Mouse (Mus musculus) adrenal gland, postnatal 25 days (tissue): ENCODE data around the gene Optc. TPM values are rescaled to one million over a fixed set of nuclear protein-coding genes. Genes with fewer than 3 reads are reported as not detected.

Experiments
- DNase-seq: peaks from one replicate; pipeline ENCODE4 v3.0.0; 2021; ENCODE audit warnings: mixed read lengths
- long read RNA-seq: library from polyadenylated mRNA; stranded (forward); transcript quantifications from one replicate; pipeline ENCODE4 v2.0.0, GENCODE M21; 2021
- total RNA-seq: library from RNA; stranded (reverse); gene quantifications from 2 replicates; pipeline ENCODE4 v1.2.3, GENCODE M21; 2021

The Optc gene
- total RNA-seq: 1.0 and 1.2 TPM in 2 replicates
- long read RNA-seq: 0 reads

DNA sequence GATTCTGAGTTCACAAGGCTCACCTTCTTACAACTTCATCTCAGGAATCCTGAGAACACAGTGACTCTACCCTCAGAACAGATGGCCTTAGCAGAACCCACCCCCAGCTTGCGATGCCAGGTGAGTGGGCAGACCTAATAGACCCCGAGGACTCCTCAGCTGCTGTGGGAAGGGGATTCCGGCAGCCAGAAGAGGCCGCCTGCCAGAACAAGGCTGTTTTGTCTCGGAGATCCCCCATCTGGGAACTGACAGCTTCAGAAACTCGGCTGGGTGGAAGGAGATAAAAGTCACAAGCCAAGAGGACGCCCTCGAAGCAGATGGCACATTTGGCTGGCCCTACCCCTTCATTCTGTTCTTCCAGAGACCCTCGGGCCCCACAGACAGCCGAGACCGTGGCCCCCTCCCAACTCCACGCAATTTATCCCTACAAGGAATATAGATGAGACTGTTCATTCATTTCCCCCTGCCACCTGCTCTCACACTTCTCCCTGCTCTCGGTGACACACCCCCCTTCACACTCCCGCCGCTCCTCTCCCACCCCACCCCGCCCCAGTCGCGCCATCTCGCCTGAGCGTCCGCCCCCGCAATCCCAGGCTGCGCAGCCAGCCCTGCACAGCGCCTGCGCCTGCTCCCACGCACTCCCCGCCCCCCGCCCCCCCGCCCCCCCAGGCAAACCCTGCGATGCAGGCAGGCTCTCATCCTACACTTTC lies at the start of gene Optc:
TSS of gene Optc (minus strand) at position 51 of the 710 bp plus-strand sequence.
- peak; percentile 63 for DNase-seq

DNA sequence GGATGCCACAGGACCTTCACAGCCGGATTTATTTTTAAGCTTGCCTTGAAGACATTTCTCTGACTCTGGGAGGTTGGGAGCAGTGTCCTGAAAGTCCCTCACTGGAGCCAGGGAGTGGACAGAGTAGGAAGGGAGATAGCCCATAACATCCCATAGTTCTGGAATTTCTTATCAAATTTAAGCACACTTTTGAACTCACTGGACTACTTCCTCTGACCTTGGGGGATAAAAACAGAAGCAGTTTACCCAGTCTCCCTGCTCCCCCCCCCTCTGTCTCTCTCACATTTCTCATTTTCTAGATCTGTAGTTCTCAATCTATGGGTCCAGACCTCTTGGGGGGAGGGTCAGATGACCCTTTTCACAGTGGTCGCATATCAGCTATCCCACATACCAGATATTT lies 46.2 kb upstream of the Optc start:
- DNase-seq: no peak

- peak; percentile 68 for DNase-seq
These were observed 45.5 kb upstream of the Optc start for GRCm38 (mm10) chr1:133953261-133953742.

DNA sequence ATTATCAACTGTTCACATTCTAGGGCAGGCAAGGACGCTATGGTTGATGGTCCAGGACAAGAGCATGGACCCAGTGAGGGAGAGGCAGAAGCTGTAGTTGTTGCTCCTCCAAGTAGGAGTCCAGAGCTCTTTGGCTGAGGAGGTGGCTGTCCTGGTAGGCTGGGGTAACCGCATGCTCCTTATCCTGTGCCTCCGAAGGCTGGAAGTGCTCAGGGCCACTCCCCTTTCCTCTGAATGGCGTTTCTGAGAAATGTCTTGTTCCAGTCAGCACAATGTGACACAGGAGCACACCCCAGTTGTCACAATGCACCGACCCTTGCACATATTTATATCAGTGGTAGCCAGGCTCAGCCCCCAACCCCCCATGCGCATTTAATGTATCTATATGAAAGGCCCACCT lies 43.8 kb upstream of the Optc start:
- no peak for DNase-seq

DNA sequence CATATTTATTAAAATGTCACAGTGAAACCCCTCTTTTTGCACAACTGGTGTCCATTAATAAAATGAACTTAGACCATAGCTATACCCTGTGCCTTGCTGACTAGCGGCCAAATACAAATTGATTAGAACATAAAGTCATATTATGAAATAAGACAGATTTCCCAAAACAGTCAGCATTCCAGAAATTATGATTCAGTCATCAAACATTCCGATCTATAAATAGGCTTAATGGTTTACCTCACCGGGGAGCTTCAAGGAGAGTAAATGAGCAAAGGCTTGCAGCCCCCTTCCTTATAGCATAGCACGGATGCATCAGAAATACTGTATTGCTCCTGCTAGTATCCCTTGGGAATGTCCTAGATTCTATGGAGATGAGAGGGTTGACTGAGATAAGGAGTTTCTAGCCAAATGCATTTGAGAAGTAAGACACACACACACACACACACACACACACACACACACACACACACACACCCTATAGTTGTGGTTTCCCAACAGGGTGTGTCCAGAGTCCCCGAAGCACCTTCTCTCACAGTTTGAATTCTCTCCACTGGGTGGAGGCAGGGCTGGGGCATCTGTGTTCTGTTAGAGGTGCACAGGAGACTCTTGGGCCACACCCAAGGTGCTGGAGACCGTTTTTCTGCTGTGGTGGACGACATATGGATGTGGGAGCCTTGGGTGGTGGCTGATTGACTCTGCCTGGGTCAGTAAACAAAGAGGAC lies 42.4 kb upstream of the Optc start:
- DNase-seq: no peak

GRCm38 (mm10) chr1:133945106-133945505 lies 37.3 kb upstream of the Optc start:
- no peak for DNase-seq

DNA sequence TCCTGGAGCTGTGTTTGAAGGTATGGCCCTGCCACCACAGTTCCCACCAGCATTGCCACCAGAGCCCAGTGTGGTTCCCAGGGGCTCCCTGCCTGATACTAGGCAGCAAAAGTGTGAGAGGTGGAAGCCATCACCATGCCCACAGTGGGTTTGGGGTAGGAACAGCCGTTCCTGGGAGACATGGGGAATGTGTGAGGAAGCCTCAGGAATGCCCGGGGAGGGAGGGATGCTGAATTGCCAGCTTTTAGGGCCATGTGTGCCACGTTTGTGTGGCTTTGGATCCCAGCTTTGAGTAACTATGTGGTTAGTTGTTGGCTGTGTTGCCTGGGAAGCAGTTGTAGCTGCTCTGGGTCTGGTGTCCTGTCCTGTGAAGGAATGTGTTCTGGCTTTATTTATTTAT lies 34.1 kb upstream of the Optc start:
- no peak for DNase-seq

DNA sequence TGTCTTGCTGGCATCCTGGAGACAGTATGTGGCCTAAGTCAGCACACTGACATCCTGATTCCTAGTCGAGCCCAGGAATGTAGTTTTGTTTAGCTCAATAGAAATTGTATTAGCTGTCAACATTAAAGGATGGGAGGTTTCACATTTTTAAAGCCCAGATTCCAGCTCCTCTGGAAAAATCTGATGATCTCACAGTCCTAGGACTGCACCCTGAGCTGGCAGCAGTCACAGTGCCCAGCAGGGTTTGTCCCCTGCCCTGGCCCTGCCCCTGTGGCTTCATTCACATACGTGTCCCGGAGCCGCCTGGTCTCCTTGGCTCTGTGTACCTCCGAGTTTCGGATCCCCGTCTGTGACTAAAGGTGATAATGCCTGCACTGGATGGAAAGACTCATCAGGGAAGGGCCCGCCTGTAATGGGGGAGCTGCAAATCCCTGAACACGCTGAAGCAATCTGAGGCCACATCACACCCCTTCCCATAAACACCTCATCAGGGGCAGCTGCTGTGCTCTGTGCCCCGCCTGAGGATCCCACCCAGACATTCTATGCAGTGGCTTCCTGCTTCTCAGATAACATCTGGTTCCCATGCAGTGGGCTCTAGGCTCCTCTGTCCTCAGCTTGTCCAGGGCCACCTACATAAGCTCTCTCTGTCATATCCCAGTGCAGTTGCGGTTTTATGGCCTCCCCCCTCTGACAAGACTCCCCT lies 33.5 kb upstream of the Optc start:
- DNase-seq: no peak

- DNase-seq: no peak
These were observed 32.8 kb upstream of the Optc start for GRCm38 (mm10) chr1:133940481-133941092.

- DNase-seq: no peak
These were observed 31.9 kb upstream of the Optc start for GRCm38 (mm10) chr1:133939708-133940107.

DNA sequence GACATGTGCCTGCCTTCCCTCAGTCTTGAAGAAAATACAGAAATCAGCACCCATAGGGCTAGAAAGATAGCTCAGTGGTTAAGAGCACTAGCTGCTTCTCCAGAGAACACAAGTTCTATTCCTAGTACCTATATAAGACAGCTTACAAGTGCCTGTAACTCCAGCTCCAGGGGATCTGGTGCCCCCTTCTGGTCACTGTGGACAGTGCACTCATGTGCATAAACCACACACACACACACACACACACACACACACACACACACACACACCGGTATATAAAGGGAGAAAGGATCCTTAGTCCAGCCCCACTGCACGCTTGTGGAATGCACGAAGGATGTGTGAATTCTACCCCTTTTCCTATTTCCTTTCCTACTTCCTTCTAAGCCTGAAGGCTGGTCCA lies 28.4 kb upstream of the Optc start:
- DNase-seq: no peak

- DNase-seq: no peak
These were observed 26.7 kb upstream of the Optc start for GRCm38 (mm10) chr1:133934354-133934963.

GRCm38 (mm10) chr1:133933301-133934195 lies 25.7 kb upstream of the Optc start:
- DNase-seq: no peak

GRCm38 (mm10) chr1:133929980-133930379 lies 22.2 kb upstream of the Optc start:
- DNase-seq: no peak

- no peak for DNase-seq
These were observed 17.4 kb upstream of the Optc start for GRCm38 (mm10) chr1:133925223-133925622.

DNA sequence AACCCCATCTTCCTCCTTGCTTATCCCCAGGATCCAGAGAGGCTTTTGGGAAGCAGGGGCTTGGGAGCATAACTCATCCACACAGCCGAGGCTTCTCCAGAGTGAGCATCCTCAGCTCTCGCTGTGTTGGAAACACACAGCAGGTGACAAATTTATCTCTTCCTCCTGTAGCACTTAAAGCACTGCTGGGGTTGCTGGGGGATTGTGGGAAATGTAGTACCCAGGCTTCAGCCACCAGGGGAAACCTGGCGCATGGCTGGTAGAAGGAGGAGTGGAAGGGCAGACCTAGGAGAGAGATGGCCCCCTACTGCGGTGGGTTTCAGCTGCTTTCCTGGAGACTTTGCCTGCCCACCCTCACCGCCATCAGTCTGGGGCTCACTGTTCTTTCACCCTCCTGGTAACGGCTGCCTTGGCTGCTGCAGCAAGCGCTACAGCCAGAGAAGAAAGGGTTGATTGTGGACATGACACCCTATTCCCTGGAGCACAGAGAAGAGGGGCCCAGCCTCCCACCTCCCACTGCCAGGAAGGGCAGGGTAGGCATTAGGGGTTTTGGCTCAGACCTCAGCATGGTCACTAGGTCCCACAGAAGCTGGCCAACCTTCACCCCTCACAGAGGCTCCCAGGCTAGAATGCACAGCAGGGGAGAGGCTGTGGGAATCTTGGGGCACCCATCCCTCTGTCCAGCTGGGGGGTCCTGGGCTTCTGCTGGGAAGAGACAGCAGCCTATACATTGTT lies 16.5 kb upstream of the Optc start:
- no peak for DNase-seq

- DNase-seq: no peak
These were observed 15.3 kb upstream of the Optc start for GRCm38 (mm10) chr1:133923071-133923470.

DNA sequence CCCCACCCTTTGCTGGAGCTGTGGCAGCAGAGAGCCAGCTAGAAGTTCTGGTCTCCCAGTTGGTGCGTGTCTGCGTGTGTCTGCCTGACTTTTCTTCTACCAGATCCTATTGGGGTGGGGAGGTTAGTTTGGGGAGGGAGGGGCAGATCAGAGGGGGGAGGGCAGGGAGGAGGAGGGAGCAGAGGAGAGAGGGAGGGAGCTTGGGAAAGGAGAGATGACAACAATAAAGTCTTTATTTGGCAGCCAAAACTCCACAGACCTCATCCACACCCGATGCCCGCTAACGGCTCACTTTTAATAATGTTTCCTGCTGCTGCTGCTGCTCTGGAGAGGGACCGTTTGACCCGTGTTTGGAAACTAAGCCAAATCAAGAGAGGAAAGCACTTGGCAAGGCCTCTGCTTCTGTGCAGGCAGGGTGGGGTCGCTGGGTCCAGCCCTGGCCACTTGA lies 13.5 kb upstream of the Optc start, which contains the start of gene Prelp:
TSS of gene Prelp (minus strand) at position 111 of the 448 bp plus-strand sequence.
- no peak for DNase-seq

- no peak for DNase-seq
These were observed 13.1 kb upstream of the Optc start for GRCm38 (mm10) chr1:133920876-133921275.

DNA sequence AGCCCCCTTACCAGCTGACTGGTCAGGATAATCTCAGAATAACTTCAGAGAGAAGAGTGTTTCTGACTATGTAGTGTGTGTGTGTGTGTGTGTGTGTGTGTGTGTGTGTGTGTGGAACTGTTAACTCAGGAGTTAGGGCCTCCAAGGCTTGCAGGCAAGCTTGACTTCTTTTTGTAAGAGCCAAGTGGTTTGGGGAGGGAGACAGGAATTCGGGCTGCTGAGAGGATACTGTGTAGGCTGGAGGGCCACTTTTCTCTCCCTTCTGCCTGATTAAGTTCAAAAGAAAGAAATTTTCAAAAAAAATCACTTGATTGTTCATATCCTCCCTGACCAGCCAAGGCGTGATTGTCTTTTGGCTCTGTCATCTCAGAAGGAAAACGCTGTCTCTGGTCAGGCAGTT lies 12.6 kb upstream of the Optc start:
- DNase-seq: no peak
